Mouse (Mus musculus): ENCODE data around the gene Zdhhc18.

Gene Zdhhc18

DNA sequence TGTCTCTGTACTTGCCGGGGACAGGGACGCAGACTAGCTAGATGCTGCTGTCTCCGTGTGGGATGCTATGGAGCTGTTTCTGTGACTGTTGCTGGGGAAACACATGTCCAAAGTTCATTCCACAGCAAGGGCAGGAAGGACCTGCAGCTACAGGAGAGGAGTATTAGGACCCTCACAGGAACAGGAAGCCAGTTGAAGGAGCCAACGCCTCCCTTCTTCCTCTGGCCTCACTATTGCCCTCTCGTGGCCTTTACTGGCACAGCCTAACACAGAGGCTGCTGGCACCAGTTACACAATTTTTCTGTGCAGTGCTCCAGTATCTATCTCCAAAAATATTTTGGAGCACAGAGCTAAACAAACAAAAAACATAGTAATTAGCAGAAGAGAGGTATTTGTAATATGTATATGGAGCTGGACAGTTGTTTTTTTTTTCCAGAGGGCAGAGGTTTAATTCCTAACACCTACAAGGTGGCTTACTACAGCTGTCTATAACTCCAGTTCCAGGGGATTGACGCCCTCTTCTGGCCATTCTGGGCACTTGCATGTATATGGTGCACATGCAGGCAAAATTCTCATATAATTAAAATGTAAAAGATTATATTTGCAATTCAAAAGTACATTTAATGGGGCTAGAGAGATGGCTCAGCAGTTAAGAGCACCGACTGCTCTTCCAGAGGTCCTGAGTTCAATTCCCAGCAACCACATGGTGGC lies at the start of gene Zdhhc18:
Gene Zdhhc18, minus strand, starts transcription at position 166 of the 711 bp plus-strand sequence.
- DNase-seq (ENCODE audit: low read depth, low spot score), result peak; percentile 93

GRCm38 (mm10) chr4:133695363-133695762 lies 45.4 kb upstream of the Zdhhc18 start:
- DNase-seq (ENCODE audit: low read depth, low spot score), result no peak

DNA sequence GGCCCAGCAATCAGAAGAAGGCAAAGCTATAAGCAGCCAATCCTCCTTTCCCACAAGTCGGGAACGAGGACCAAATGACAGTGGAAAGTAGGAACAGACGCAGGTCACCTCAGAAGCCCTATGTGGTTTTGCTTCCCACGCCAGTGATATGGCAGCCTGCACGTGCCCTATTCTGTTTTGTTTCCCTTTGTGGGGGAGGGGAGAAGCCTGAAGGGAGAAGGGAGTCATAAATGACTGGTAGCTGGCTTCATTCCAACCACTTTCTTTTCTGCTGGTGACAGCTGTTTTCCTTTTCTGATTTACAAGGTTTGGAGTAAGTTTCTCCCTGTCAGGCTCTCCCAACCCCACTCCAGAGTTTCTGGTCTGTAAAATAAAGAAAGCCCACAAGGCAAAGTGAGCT lies 40.3 kb upstream of the Zdhhc18 start:
- peak; percentile 31 for DNase-seq (ENCODE audit: low read depth, low spot score)

DNA sequence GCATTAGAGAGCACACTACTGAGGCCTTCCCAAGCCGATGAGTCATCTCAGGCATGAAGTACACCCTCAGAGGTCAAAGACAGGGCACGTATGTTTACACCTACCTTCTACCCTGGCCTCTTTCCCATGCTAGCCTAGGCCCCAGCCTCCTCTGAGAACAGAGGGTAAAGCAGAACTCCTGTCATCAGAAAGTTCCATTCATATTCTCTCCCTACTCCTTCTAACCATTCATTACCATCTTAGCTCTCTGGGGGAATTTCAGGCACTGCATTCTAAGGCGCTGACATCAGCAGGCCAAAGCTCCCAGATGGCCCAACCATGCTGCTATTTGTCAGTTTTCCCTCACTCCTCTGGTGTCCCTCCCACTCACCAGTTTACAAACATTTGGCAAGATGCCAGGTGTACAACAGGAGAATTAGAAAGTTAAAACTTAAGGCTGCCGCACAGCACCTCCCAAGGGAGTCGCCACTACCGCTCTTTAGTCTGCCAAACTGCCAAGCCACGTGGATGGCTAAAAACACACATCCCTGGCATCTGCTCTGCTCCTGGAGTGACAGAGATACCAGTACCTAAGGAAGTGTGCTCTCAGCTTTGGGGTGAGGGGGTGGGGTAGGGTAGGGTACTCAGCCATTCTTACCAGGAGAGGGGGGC lies 38.6 kb upstream of the Zdhhc18 start:
- peak; percentile 60 for DNase-seq (ENCODE audit: low read depth, low spot score)

- no peak for DNase-seq (ENCODE audit: low read depth, low spot score)
Observed at GRCm38 (mm10) chr4:133687126-133687525, 37.2 kb upstream of the Zdhhc18 start.

GRCm38 (mm10) chr4:133686512-133686911 lies 36.6 kb upstream of the Zdhhc18 start:
- DNase-seq (ENCODE audit: low read depth, low spot score), result no peak

- no peak for DNase-seq (ENCODE audit: low read depth, low spot score)
Observed at GRCm38 (mm10) chr4:133680206-133680786, 30.3 kb upstream of the Zdhhc18 start.

- no peak for DNase-seq (ENCODE audit: low read depth, low spot score)
Observed at GRCm38 (mm10) chr4:133679629-133680028, 29.7 kb upstream of the Zdhhc18 start.

- peak; percentile 68 for DNase-seq (ENCODE audit: low read depth, low spot score)
Observed at GRCm38 (mm10) chr4:133677266-133677665, 27.3 kb upstream of the Zdhhc18 start.

- DNase-seq (ENCODE audit: low read depth, low spot score), result no peak
Observed at GRCm38 (mm10) chr4:133676189-133676588, 26.2 kb upstream of the Zdhhc18 start.

DNA sequence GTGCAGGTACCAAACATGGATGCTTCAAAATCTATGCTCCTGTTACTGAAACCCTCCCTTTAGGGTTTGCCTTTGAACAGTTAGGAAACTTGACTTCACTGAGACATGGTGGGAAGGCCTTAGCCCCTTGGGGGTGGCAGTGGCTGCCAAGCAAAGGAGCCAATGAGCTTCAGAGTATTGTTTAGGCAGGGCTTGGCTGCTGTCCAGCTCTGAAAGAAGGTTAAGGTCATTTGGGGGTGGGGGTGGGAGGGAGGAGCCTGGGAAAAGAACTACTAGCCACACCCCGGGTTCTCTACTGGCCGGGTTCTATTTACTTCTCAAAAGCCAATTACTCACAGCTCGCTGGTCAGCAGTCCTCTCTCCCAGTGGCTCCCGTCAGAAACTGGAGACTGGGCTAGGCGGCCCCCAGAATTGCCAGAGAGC lies 25.7 kb upstream of the Zdhhc18 start:
- no peak for DNase-seq (ENCODE audit: low read depth, low spot score)

DNA sequence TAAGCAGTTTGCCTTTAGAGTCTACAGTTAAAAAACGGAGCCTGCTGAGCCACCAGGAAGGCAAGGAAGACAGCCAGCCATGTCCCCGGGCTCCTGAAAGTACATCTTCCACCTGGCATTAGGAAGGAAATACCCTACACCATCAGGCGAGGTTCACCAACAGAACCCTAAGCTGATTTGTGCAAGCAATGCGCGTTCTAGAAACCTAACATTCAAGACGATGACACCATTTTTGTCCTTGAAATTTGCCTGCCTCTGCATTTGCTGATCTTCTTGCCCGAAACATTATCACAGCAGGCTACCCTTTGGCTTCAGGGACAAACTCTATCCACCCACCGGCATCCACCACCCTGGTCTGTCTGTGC lies 24.4 kb upstream of the Zdhhc18 start:
- DNase-seq (ENCODE audit: low read depth, low spot score), result peak; percentile 23

DNA sequence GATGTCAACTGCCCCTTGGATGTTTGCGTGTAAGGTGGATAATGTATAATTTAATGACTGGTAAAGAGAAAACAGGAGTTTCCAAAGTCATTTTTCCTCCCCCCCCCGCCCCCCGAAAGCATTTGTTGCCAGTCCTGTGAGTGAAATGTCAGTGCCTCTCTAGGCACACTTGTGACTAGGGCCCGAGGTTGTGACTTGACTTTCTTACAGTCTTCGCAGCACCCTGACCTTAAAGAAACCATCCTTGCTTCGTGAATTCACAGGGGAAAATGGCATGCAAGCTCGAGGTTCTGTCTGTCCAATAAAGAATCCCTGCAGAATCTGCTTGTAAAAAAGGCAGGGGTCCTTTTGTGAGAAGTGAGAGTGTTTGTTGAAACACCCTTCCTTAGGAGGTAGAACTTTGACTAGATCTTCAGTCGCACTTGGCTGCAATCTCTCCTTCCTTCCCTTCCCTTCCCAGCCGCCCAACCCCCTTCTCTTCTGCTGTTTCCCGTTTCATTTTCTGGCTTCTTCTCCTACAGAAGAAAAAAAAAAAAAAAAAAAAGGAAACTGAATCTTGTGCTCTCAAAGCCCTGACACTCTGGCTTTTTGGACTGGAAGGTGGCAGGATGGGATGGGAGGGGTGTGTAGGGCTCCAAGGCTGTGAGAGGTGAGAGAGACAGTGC lies 23.8 kb upstream of the Zdhhc18 start:
- DNase-seq (ENCODE audit: low read depth, low spot score), result peak; percentile 39

DNA sequence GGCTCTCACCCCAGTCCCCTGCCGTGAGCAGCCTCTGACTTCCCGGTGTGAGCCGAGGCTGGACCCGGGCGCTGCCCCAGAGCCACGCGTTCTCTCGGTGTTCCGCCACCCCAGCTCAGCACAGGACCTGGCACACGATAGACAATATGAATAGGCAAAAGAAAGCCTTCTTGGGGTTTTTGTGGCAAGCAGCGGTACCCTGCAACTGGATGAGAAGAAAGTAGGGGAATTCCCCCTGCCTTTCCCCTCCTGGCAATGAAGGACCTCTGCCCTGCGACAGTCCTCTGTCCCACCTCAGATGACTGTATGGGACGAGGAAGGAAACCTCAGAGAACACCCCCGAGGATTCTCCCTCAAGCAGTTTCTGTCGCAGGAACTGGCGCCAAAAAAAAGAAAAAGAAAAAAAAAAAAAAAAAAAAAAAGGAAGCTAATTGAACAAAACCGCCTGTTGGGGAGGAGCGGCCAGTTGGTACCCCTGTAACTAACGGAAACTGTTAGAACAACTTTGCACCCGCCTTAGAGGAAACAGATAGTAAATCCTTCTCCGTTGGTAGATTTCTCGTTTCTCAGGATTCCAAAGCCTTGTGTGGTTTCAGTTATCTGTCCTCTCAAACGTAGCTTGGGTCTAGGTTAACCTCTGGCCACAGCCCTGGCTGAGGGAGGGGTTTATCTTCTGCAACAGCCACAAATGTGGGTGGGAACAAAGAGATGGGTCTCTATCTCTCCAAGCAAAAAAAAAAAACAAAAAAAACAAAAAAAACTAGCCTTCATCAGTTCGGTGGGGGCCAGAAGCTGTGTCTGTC lies 23.1 kb upstream of the Zdhhc18 start:
- peak; percentile 72 for DNase-seq (ENCODE audit: low read depth, low spot score)

- peak; percentile 95 for DNase-seq (ENCODE audit: low read depth, low spot score)
Observed at GRCm38 (mm10) chr4:133671881-133672844, 22.2 kb upstream of the Zdhhc18 start, which contains the start of gene Pigv. Gene Pigv (minus strand): TSS chr4:133672647.

- DNase-seq (ENCODE audit: low read depth, low spot score), result peak; percentile 85
Observed at GRCm38 (mm10) chr4:133671184-133671880, 21.4 kb upstream of the Zdhhc18 start.

GRCm38 (mm10) chr4:133669652-133670210 lies 19.8 kb upstream of the Zdhhc18 start:
- DNase-seq (ENCODE audit: low read depth, low spot score), result no peak

DNA sequence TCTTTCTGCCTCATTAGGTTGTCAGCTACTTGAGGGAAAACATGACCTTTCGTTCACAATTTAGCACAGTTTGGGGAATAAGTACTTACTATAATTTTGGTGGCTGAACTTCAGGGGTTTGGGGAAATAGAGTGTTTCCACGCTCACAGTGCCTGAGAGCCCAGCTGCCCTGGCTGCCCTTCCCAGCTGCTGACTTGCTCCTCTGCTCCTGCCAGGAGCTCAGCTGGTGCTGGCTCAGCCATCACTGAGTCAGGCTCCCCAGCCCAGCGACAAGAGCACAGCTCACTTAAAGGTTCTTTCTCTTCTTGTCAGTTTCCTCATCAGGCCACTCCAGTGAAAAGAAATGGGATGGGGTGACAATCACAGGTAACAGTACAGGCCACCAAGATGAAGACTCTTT lies 18.6 kb upstream of the Zdhhc18 start:
- no peak for DNase-seq (ENCODE audit: low read depth, low spot score)

GRCm38 (mm10) chr4:133666199-133666598 lies 16.2 kb upstream of the Zdhhc18 start:
- DNase-seq (ENCODE audit: low read depth, low spot score), result peak; percentile 61
